Mouse (Mus musculus): ENCODE data around the gene Cisd1. TPM values are rescaled to one million over a fixed set of nuclear protein-coding genes. Genes with fewer than 3 reads are reported as not detected.

Gene Cisd1
- polyA plus RNA-seq, 1 experiment from 2014 or later, result 217 TPM

DNA sequence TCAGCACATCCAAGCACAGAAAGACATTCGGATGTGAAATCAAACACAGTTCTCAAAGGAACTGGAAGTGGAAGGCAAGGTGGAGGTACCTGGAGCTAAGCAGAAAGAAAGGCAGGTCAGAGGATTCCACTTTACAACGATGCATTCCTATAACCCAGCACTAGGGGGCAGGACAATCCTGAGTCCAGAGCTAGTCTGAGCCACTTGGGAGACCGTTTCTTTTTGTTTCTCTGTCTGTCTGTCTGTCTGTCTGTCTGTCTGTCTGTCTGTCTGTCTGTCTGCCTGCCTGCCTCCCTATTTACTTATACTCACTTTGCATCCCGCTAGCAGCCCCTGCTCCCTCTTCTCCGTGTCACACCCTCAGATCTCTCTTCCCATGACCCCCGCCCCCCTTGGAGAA, 38.6 kb downstream of the Cisd1 start:
- Histone ChIP-seq H3K9me3 (ENCODE audit: control insufficient read depth, low read length) (no peaks in the 10 kb centered on the region), H3K4me1 (ENCODE audit: control insufficient read depth in 2 of 2, insufficient read depth in 2 of 2, low read length in 2 of 2) (no peaks in the 10 kb centered on the region), H3K36me3 (ENCODE audit: control insufficient read depth, insufficient read depth, low read length) (no peaks in the 10 kb centered on the region), H3K4me3 (ENCODE audit: control insufficient read depth in 1 of 2, insufficient read depth in 1 of 2, low read depth in 1 of 2, low read length in 2 of 2) (peak overlapping the region; percentile 15 to 16; a peak in 2 of 4 replicates), H3K4me2 (ENCODE audit: low read length) (peak overlapping the region; percentile 59), H3K9ac (ENCODE audit: low read length) (no peak overlapping the region), H3K27ac (replicated peaks in 1 of 2; ENCODE audit: control insufficient read depth in 1 of 2, insufficient read depth in 1 of 2, low read depth in 2 of 2, low read length in 2 of 2) (no peak overlapping the region), H3K27me3 (ENCODE audit: control insufficient read depth, insufficient read depth, low read length) (no peaks in the 10 kb centered on the region)
- WGBS, result 11% methylated on average over 6 of the region's 6 CpGs
- ATAC-seq (ENCODE audit: insufficient number of reproducible peaks, insufficient read depth, low FRiP score, low read depth), result no peak

DNA sequence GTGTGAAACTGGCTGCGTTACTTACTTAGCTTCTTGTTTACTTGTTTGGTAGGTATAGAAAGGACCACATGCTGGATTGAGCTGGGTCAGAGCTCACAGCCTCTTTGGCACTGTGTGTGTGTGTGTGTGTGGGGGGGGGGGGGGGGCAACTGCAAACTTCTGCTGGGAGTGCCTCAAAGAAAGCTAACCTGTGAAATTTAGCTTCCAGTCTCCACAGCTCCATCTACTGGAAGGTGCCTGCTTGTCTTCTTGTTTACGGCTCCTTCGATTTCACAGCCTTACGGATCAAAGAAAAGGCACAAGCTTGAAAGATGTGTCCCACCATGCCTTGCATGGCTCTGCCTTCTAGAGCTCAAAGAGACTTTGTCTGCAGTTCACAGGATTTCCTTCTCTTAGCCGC, 42.3 kb downstream of the Cisd1 start:
- 21% methylated on average over 5 of the region's 5 CpGs for WGBS
- Histone ChIP-seq H3K4me1 (ENCODE audit: control insufficient read depth in 2 of 2, insufficient read depth in 2 of 2, low read length in 2 of 2) (no peaks in the 10 kb centered on the region), H3K36me3 (ENCODE audit: control insufficient read depth, insufficient read depth, low read length) (no peaks in the 10 kb centered on the region), H3K4me3 (ENCODE audit: control insufficient read depth in 1 of 2, insufficient read depth in 1 of 2, low read depth in 1 of 2, low read length in 2 of 2) (no peak overlapping the region), H3K27ac (replicated peaks in 1 of 2; ENCODE audit: control insufficient read depth in 1 of 2, insufficient read depth in 1 of 2, low read depth in 2 of 2, low read length in 2 of 2) (no peak overlapping the region), H3K9me3 (ENCODE audit: control insufficient read depth, low read length) (no peaks in the 10 kb centered on the region), H3K27me3 (ENCODE audit: control insufficient read depth, insufficient read depth, low read length) (peaks cover 5% of the 10 kb centered on the region; the same call in 1 of the 2 replicates), H3K9ac (ENCODE audit: low read length) (no peak overlapping the region), H3K4me2 (ENCODE audit: low read length) (peak overlapping the region; percentile 36; the same call in 1 of the 2 replicates)
- ATAC-seq (ENCODE audit: insufficient number of reproducible peaks, insufficient read depth, low FRiP score, low read depth), result no peak

DNA sequence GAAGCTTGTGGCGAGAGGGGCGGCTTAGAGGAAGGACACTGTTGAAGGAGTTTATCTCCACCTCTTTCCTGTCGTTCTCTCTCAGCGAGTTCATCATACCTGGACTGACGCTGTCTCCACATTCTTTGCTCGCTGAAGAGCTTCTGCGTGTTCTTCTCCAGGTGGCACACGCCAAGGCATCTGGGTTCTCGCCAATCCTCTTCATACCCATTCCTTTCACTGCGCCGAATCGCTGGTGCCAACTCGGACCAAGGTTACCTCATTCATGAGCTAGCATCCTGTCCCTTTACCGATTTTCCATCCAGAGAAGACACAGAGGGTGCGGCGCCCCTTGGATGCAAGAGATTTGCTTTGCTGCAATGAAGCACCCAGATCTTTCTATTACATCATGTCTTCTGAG, 44.6 kb downstream of the Cisd1 start:
- Histone ChIP-seq H3K27me3 (ENCODE audit: control insufficient read depth, insufficient read depth, low read length) (peaks cover 5% of the 10 kb centered on the region; the same call in 1 of the 2 replicates), H3K36me3 (ENCODE audit: control insufficient read depth, insufficient read depth, low read length) (no peaks in the 10 kb centered on the region), H3K4me1 (ENCODE audit: control insufficient read depth in 2 of 2, insufficient read depth in 2 of 2, low read length in 2 of 2) (no peaks in the 10 kb centered on the region), H3K27ac (replicated peaks in 1 of 2; ENCODE audit: control insufficient read depth in 1 of 2, insufficient read depth in 1 of 2, low read depth in 2 of 2, low read length in 2 of 2) (no peak overlapping the region), H3K4me2 (ENCODE audit: low read length) (no peak overlapping the region), H3K4me3 (ENCODE audit: control insufficient read depth in 1 of 2, insufficient read depth in 1 of 2, low read depth in 1 of 2, low read length in 2 of 2) (no peak overlapping the region), H3K9me3 (ENCODE audit: control insufficient read depth, low read length) (no peaks in the 10 kb centered on the region), H3K9ac (ENCODE audit: low read length) (no peak overlapping the region)
- ATAC-seq (ENCODE audit: insufficient number of reproducible peaks, insufficient read depth, low FRiP score, low read depth), result no peak
- 66% methylated on average over 16 of the region's 16 CpGs for WGBS

DNA sequence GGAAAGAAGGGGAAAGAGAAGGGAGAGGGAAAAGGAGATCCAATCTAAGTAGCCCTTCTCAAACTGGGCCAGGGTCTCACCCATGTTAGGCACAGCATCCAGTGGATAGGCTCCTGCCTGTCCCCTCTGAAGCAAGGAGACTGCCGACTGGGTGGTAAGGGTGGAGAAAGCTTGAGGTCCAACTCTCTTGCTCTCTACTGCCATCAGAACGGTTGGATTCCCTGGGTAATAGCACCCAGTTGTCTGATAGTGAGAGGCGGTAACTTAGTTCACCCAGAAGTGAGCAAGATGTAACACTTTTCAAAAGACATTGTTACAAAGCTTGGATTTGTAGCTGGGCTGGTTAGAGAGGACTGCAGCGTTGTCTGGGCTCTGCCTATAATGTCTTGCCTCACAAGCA, 51.5 kb downstream of the Cisd1 start:
- Histone ChIP-seq H3K9me3 (ENCODE audit: control insufficient read depth, low read length) (no peaks in the 10 kb centered on the region), H3K4me3 (ENCODE audit: control insufficient read depth in 1 of 2, insufficient read depth in 1 of 2, low read depth in 1 of 2, low read length in 2 of 2) (no peak overlapping the region), H3K36me3 (ENCODE audit: control insufficient read depth, insufficient read depth, low read length) (no peaks in the 10 kb centered on the region), H3K4me1 (ENCODE audit: control insufficient read depth in 2 of 2, insufficient read depth in 2 of 2, low read length in 2 of 2) (peaks cover 3 to 5% of the 10 kb centered on the region in 2 experiments; a peak in 2 of 4 replicates), H3K27ac (replicated peaks in 1 of 2; ENCODE audit: control insufficient read depth in 1 of 2, insufficient read depth in 1 of 2, low read depth in 2 of 2, low read length in 2 of 2) (no peak overlapping the region), H3K4me2 (ENCODE audit: low read length) (no peak overlapping the region), H3K27me3 (ENCODE audit: control insufficient read depth, insufficient read depth, low read length) (no peaks in the 10 kb centered on the region), H3K9ac (ENCODE audit: low read length) (no peak overlapping the region)
- WGBS, result 50% methylated on average over 4 of the region's 4 CpGs
- no peak for ATAC-seq (ENCODE audit: insufficient number of reproducible peaks, insufficient read depth, low FRiP score, low read depth)

DNA sequence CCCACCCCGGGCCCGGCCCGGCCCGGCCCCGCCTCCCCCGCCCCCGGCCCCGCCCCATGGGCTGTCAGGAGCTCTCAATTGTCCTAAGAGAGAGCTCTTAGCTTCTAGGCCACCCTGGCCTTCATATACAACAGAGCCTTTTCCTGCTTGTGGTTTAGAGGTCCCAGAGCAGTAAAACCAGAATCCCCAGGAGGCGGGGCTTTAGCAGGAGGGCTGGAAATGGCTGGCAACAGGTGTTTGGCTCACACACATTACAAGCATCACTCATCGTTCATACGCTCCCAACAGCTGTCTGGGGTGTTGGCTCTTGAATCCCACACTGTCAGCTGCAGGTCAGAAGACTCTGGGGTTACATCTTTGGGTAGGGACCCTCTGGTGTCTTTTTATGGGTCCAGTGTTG, 52.5 kb downstream of the Cisd1 start:
- Histone ChIP-seq H3K27me3 (ENCODE audit: control insufficient read depth, insufficient read depth, low read length) (no peaks in the 10 kb centered on the region), H3K4me3 (ENCODE audit: control insufficient read depth in 1 of 2, insufficient read depth in 1 of 2, low read depth in 1 of 2, low read length in 2 of 2) (no peak overlapping the region), H3K27ac (replicated peaks in 1 of 2; ENCODE audit: control insufficient read depth in 1 of 2, insufficient read depth in 1 of 2, low read depth in 2 of 2, low read length in 2 of 2) (no peak overlapping the region), H3K4me1 (ENCODE audit: control insufficient read depth in 2 of 2, insufficient read depth in 2 of 2, low read length in 2 of 2) (peaks cover 3 to 5% of the 10 kb centered on the region in 2 experiments; a peak in 2 of 4 replicates), H3K36me3 (ENCODE audit: control insufficient read depth, insufficient read depth, low read length) (no peaks in the 10 kb centered on the region), H3K4me2 (ENCODE audit: low read length) (peak overlapping the region; percentile 35), H3K9me3 (ENCODE audit: control insufficient read depth, low read length) (no peaks in the 10 kb centered on the region), H3K9ac (ENCODE audit: low read length) (no peak overlapping the region)
- no peak for ATAC-seq (ENCODE audit: insufficient number of reproducible peaks, insufficient read depth, low FRiP score, low read depth)
- WGBS, result 19% methylated on average over 9 of the region's 11 CpGs

DNA sequence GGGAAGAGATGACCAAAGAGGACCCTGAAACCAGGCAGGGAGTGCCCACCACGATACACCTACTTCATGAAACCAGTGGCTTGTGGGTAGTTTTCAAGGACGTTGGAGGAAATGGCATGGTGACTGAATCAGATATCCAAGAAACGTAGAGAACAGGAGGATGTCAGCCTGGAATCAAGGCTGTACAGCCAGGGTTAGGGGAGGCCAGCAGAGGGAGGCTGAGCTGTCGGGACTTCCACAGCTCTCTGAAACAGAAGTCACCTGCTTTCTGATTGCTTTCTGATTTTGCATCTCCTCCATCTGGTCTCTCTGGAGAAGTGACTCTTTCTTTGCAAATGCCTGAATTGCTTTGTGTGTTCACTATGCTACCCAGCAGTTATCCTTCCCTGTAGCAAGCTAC, 53.0 kb downstream of the Cisd1 start:
- Histone ChIP-seq H3K27me3 (ENCODE audit: control insufficient read depth, insufficient read depth, low read length) (no peaks in the 10 kb centered on the region), H3K9me3 (ENCODE audit: control insufficient read depth, low read length) (no peaks in the 10 kb centered on the region), H3K4me1 (ENCODE audit: control insufficient read depth in 2 of 2, insufficient read depth in 2 of 2, low read length in 2 of 2) (peaks cover 3 to 5% of the 10 kb centered on the region in 2 experiments; a peak in 2 of 4 replicates), H3K27ac (replicated peaks in 1 of 2; ENCODE audit: control insufficient read depth in 1 of 2, insufficient read depth in 1 of 2, low read depth in 2 of 2, low read length in 2 of 2) (no peak overlapping the region), H3K36me3 (ENCODE audit: control insufficient read depth, insufficient read depth, low read length) (no peaks in the 10 kb centered on the region), H3K4me2 (ENCODE audit: low read length) (peak overlapping the region; percentile 35), H3K9ac (ENCODE audit: low read length) (no peak overlapping the region), H3K4me3 (ENCODE audit: control insufficient read depth in 1 of 2, insufficient read depth in 1 of 2, low read depth in 1 of 2, low read length in 2 of 2) (no peak overlapping the region)
- no peak for ATAC-seq (ENCODE audit: insufficient number of reproducible peaks, insufficient read depth, low FRiP score, low read depth)
- 22% methylated on average over 4 of the region's 4 CpGs for WGBS

DNA sequence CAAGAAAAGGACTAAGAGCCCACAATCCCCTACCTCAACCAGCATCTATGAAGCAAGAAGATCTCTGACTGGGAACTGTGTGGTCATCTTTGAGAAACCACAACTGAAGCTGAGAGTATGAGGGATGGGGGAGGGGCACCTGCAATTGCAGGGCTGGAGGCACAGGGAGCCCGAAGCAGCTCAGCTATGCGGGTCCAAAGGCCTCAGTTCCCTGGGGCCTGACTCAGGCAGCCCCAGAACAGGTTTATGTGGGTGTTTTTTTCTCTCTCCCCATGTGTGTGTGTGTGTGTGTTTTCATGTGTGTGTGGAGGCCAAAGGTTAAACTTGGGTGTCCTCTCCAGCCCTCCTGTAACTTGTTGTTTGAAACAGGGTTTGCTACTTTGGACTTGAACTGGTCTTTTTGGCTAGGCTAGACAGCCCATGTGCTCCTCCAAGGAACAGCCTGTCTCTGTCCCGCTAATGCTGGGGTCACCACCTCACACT, 53.5 kb downstream of the Cisd1 start:
- H3K9ac ChIP-seq (ENCODE audit: low read length), result no peak overlapping the region
- WGBS, result 36% methylated on average over 3 of the region's 3 CpGs

DNA sequence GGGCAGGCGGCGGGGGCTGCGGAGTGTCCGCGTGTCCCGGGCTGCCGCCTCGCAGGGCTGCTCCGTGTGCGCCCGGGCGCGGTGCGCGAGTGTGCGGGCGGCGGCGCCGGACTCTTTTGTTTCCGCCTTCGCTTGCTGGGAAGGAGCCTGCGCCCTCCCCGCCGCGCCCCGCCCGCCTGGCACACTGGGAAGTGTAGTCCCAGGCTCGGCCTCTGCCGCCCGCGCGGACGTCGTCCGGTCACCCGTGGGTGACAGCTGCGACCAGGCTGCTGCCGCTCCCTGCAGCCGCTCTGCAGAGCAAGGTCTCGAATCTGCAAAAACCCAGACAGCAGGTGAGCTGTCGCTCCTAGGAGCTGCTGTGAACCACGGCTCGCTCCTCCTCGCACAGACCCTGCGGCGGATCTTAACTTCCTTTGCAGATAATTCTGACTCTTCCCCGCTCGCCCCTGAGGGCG, 59.6 kb downstream of the Cisd1 start, which contains the start of gene Ube2d1:
Gene Ube2d1, minus strand, starts transcription at position 137 of the 455 bp plus-strand sequence.
- Histone ChIP-seq H3K27ac (replicated peaks in 1 of 2; ENCODE audit: control insufficient read depth in 1 of 2, insufficient read depth in 1 of 2, low read depth in 2 of 2, low read length in 2 of 2) (peak within 1 kb of the TSS; percentile 48 to 77), H3K4me3 (ENCODE audit: control insufficient read depth in 1 of 2, insufficient read depth in 1 of 2, low read depth in 1 of 2, low read length in 2 of 2) (peak within 1 kb of the TSS; percentile 71 to 99), H3K9ac (ENCODE audit: low read length) (peak within 1 kb of the TSS; percentile 93), H3K9me3 (ENCODE audit: control insufficient read depth, low read length) (no peaks in the 10 kb centered on the region), H3K4me1 (ENCODE audit: control insufficient read depth in 2 of 2, insufficient read depth in 2 of 2, low read length in 2 of 2) (peaks cover 6 to 19% of the 10 kb centered on the region in 2 experiments), H3K36me3 (ENCODE audit: control insufficient read depth, insufficient read depth, low read length) (no peaks in the 10 kb centered on the region; the same call in 1 of the 2 replicates), H3K27me3 (ENCODE audit: control insufficient read depth, insufficient read depth, low read length) (peaks cover 6% of the 10 kb centered on the region; the same call in 1 of the 2 replicates), H3K4me2 (ENCODE audit: low read length) (peak within 1 kb of the TSS; percentile 78)
- peak; percentile 83 for ATAC-seq (ENCODE audit: insufficient number of reproducible peaks, insufficient read depth, low FRiP score, low read depth)
- WGBS, result under 1% methylated on average over 50 of the region's 50 CpGs

More for the DNA sequence above, 53.5 kb downstream of the Cisd1 start:
- ATAC-seq (ENCODE audit: insufficient number of reproducible peaks, insufficient read depth, low FRiP score, low read depth), result no peak
- Histone ChIP-seq H3K36me3 (ENCODE audit: control insufficient read depth, insufficient read depth, low read length) (no peaks in the 10 kb centered on the region), H3K27ac (replicated peaks in 1 of 2; ENCODE audit: control insufficient read depth in 1 of 2, insufficient read depth in 1 of 2, low read depth in 2 of 2, low read length in 2 of 2) (no peak overlapping the region), H3K4me1 (ENCODE audit: control insufficient read depth in 2 of 2, insufficient read depth in 2 of 2, low read length in 2 of 2) (peaks cover 3 to 5% of the 10 kb centered on the region in 2 experiments; a peak in 2 of 4 replicates), H3K4me3 (ENCODE audit: control insufficient read depth in 1 of 2, insufficient read depth in 1 of 2, low read depth in 1 of 2, low read length in 2 of 2) (no peak overlapping the region), H3K27me3 (ENCODE audit: control insufficient read depth, insufficient read depth, low read length) (peaks cover under 1% of the 10 kb centered on the region; the same call in 1 of the 2 replicates), H3K4me2 (ENCODE audit: low read length) (no peak overlapping the region), H3K9me3 (ENCODE audit: control insufficient read depth, low read length) (no peaks in the 10 kb centered on the region)

Data from heart, embryonic 14.5 days (tissue).